Mouse (Mus musculus) embryonic facial prominence, embryonic 11.5 days (tissue): ENCODE measurements around the gene Clcn2. TPM values are rescaled to one million over a fixed set of nuclear protein-coding genes. Genes with fewer than 3 reads are reported as not detected.

Experiments
- ATAC-seq: fragments of 200-750 bp; cut with Nextera tagmentation; replicated peaks from 2 replicates; pipeline ENCODE4 v1.8.0; 2017; ENCODE audit warnings: low read depth; ENCODE audit not compliant: insufficient number of reproducible peaks, low FRiP score, low TSS enrichment
- DNase-seq: peaks from one replicate; pipeline ENCODE4 v3.0.0-alpha.2; 2015; ENCODE audit warnings: low spot score
- H3K27ac ChIP-seq: fragments of 300-500 bp; sonication (generic); replicated peaks from 2 replicates; pipeline ENCODE4 v1.5.1; 2014; ENCODE audit warnings: mild to moderate bottlenecking, low read depth, low read length, control low read depth
- H3K27me3 ChIP-seq: fragments of 300-500 bp; sonication (generic); 2 replicates; pipeline ENCODE4 v1.6.1; 2014; ENCODE audit warnings: mild to moderate bottlenecking, low read length, moderate library complexity, mixed read lengths; ENCODE audit not compliant: control insufficient read depth, insufficient read depth
- H3K36me3 ChIP-seq: fragments of 300-500 bp; sonication (generic); replicated peaks from 2 replicates; pipeline ENCODE4 v1.6.1; 2014; ENCODE audit warnings: low read depth, mild to moderate bottlenecking, low read length, moderate library complexity, mixed read lengths; ENCODE audit not compliant: control insufficient read depth, insufficient read depth
- H3K4me1 ChIP-seq: fragments of 300-500 bp; sonication (generic); 2 replicates; pipeline ENCODE4 v1.6.1; 2014; ENCODE audit warnings: low read length, mixed read lengths; ENCODE audit not compliant: control insufficient read depth, insufficient read depth
- H3K4me2 ChIP-seq: fragments of 300-500 bp; sonication (generic); 2 replicates; pipeline ENCODE4 v1.6.1; 2014; ENCODE audit warnings: low read depth, mild to moderate bottlenecking, control low read depth, low read length, moderate library complexity
- H3K4me3 ChIP-seq: fragments of 300-500 bp; sonication (generic); 2 replicates; pipeline ENCODE4 v1.5.1; 2014; ENCODE audit warnings: low read depth, low read length, control low read depth
- H3K9ac ChIP-seq: fragments of 300-500 bp; sonication (generic); replicated peaks from 2 replicates; pipeline ENCODE4 v1.6.1; 2014; ENCODE audit warnings: mild to moderate bottlenecking, control low read depth, low read length
- H3K9me3 ChIP-seq: fragments of 300-500 bp; sonication (generic); replicated peaks from 2 replicates; pipeline ENCODE4 v1.6.1; 2016; ENCODE audit warnings: mild to moderate bottlenecking, low read length, inconsistent platforms, mixed read lengths; ENCODE audit not compliant: control insufficient read depth
- WGBS: fragments of 180-500 bp; shearing (Covaris S2); extraction: QIAGEN DNeasy Blood & Tissue Kit; methylation state at CpG from one replicate; pipeline ENCODE4 v1.1.7; 2014; 5-methylcytosine and 5-hydroxymethylcytosine counted together
- polyA plus RNA-seq: library from polyadenylated mRNA; unstranded; fragments of >200 nt; fragmentation: Nextera tagmentation; extraction: Ambion mirVana; gene quantifications from 2 replicates; pipeline ENCODE4 v1.2.1, GENCODE M21; 2014

The Clcn2 gene
- polyA plus RNA-seq, 1 experiment from 2014 or later: 13.0 TPM

DNA sequence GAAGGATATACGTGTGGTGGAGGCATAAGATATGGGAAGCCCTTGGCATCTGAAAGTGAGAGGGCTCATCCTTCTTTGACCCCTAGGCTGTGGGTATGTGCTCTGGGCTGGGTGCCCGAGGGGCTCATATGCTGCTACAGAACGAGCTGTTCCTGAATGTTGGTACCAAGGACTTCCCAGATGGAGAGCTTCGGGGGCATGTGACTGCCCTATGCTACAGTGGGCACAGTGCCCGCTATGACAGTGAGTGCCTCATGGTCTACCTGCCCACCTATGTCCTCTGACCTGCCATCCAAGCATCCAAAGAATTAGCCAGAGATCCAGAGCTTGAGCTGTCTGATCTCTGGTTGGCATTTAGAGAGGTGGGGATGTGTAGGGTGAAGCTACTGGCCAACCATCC is 19.3 kb upstream of the Clcn2 start:
- Histone ChIP-seq H3K4me3 (no peak overlapping the region), H3K9ac (no peak overlapping the region), H3K4me1 (peaks cover 5% of the 10 kb centered on the region), H3K4me2 (no peak overlapping the region), H3K36me3 (no peaks in the 10 kb centered on the region), H3K9me3 (no peaks in the 10 kb centered on the region), H3K27ac (no peak overlapping the region), H3K27me3 (peaks cover 24% of the 10 kb centered on the region)
- ATAC-seq (no peak), DNase-seq (no peak)
- WGBS: 89% methylated on average over 5 of the region's 5 CpGs

DNA sequence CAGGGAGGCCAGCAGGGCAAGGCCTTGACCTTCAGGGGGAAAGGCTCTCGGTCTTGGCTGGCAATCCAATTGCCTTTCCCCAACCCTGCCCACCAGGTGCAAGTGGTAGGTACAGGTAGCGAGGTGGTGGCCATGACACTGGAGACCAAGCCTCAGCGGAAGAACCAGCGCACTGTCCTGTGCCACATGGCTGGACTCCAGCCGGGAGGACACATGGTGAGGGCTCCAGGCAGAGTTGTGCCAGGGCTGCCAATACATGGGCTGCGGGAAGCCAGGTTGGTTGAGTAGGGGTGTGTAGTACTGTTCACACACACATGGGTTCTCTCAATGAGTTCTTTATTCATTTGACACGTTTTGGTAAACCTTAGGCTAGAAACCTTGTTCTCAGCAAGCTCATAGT is 18.6 kb upstream of the Clcn2 start:
- H3K36me3 ChIP-seq: no peaks in the 10 kb centered on the region
- no peaks in the 10 kb centered on the region for H3K9me3 ChIP-seq
- no peak overlapping the region for H3K4me2 ChIP-seq
- H3K27me3 ChIP-seq: peaks cover 24% of the 10 kb centered on the region
- no peak overlapping the region for H3K4me3 ChIP-seq
- ATAC-seq: no peak
- peaks cover 5% of the 10 kb centered on the region for H3K4me1 ChIP-seq
- DNase-seq: no peak
- 86% methylated on average over 7 of the region's 7 CpGs for WGBS
- no peak overlapping the region for H3K9ac ChIP-seq
- H3K27ac ChIP-seq: no peak overlapping the region

DNA sequence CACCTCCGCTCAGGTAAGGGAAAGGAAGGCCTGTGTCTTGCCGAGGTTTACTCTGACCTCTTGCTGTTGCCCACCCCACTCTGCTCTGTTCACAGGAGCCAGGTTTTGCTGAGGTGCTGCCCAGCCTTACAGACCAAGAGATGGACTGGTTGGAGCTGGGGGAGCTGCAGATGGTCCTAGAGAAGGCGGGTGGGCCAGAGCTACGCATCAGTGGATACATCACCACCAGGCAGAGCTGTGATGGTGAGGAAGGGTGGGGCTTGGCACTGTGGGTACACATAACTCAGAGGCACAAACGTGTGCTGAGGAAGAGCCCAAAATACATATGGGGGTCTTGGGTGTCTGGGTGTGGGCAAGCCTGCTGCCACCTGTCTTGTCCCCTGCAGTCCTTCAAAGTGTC is 18.1 kb upstream of the Clcn2 start:
- Histone ChIP-seq H3K27me3 (peaks cover 24% of the 10 kb centered on the region), H3K4me2 (no peak overlapping the region), H3K36me3 (no peaks in the 10 kb centered on the region), H3K4me1 (peaks cover 5% of the 10 kb centered on the region), H3K4me3 (no peak overlapping the region), H3K27ac (no peak overlapping the region), H3K9me3 (no peaks in the 10 kb centered on the region), H3K9ac (no peak overlapping the region)
- DNase-seq (no peak), ATAC-seq (no peak)
- 73% methylated on average over 5 of the region's 5 CpGs for WGBS

DNA sequence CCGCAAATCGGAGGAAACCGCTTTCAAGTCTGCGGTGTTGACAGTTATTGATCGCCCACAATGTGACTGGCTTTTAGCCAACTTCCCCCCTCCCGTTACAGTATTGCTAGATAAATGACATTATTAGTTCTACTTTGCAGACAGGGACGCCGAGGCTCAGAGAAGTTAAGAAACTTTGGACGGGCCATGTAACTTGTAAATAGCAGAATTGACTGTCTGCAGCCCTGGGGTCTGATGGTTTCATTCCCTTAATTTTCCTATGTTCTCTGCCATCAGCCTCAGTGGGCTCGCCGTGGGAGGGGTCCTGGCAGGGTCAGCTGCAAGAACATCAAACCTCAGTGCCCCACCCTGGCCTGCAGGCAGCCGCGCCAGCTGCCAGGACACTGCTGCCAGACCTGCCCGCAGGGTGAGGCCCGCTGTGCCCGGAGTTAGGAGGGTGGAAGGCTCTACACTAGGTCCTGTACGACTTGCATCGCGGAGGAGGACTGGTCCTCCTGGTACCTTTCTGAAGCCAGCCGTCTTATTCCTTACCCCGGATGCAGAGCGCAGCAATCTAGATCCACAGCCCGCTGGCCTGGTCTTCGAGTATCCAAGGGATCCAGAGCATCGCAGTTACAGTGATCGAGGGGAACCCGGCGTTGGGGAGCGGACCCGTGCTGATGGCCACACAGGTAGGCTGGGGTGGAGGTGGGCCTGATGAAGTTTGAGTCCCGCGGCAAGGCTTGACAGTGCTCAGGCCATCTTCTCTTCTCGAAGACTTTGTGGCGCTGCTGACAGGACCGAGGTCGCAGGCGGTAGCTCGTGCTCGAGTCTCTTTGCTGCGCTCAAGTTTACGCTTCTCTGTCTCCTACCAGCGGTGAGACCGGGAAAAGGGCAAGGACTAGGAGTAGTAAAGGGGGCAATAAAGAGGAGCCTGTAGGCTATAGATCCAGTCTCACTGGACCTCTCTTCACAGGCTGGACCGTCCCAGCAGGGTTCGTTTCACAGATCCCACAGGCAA is 16.5 kb upstream of the Clcn2 start, which contains the start of gene Thpo:
Thpo (minus strand) TSS at position 781 of the 1,000 bp plus-strand sequence.
- ATAC-seq (no peak), DNase-seq (peak; percentile 52)
- Histone ChIP-seq H3K4me3 (peak within 1 kb of the TSS; percentile 63), H3K36me3 (no peaks in the 10 kb centered on the region), H3K4me2 (peak within 1 kb of the TSS; percentile 99), H3K27me3 (peaks cover 24% of the 10 kb centered on the region), H3K9me3 (no peaks in the 10 kb centered on the region), H3K4me1 (peaks cover 5% of the 10 kb centered on the region), H3K27ac (no peak within 1 kb of the TSS), H3K9ac (peak within 1 kb of the TSS; percentile 75)
- WGBS: 2% methylated on average over 45 of the region's 45 CpGs

DNA sequence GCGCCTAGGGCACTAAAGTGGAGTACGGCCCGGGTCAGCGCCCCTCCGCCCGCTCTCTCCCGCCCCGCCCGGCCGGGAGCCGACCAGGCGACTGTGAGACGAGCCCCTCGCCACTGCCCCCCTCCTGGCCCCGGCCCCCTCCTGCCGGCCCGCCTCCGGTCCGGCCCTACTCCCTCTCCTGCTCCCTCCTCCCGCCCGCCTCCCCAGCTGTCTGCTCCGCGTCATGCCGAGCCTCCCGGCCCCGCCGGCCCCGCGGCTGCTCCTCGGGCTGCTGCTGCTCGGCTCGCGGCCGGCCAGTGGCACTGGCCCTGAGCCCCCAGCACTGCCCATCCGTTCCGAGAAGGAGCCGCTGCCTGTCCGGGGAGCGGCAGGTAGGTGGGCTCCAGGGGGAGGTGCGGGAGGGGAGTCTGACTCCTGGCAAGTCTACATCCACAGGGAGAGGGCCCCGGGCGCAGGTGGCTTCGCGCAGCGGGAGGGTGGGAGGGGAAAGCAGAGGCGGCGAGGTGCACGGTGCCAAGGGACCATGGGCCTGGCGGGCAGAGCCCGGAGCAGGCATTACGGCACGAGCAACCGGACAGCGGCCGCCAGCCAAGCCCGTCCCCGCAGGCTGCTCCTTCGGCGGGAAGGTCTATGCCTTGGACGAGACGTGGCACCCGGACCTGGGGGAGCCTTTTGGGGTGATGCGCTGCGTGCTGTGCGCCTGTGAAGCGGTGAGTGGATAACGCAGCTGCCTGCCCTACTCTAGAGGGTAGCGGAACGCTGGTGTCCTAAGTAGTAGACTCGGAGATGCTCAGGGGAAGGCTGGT is 15.6 kb upstream of the Clcn2 start, which contains the start of gene Chrd:
Chrd (plus strand) TSS at position 203 of the 806 bp plus-strand sequence.
- DNase-seq (peak; percentile 73), ATAC-seq (peak; percentile 73)
- no peaks in the 10 kb centered on the region for H3K9me3 ChIP-seq
- H3K36me3 ChIP-seq: no peaks in the 10 kb centered on the region
- peak within 1 kb of the TSS; percentile 63 for H3K4me3 ChIP-seq
- H3K27me3 ChIP-seq: peaks cover 24% of the 10 kb centered on the region
- peak within 1 kb of the TSS; percentile 75 for H3K9ac ChIP-seq
- peak within 1 kb of the TSS; percentile 48 for H3K27ac ChIP-seq
- peak within 1 kb of the TSS; percentile 99 for H3K4me2 ChIP-seq
- WGBS: under 1% methylated on average over 53 of the region's 70 CpGs
- peaks cover 5% of the 10 kb centered on the region for H3K4me1 ChIP-seq

DNA sequence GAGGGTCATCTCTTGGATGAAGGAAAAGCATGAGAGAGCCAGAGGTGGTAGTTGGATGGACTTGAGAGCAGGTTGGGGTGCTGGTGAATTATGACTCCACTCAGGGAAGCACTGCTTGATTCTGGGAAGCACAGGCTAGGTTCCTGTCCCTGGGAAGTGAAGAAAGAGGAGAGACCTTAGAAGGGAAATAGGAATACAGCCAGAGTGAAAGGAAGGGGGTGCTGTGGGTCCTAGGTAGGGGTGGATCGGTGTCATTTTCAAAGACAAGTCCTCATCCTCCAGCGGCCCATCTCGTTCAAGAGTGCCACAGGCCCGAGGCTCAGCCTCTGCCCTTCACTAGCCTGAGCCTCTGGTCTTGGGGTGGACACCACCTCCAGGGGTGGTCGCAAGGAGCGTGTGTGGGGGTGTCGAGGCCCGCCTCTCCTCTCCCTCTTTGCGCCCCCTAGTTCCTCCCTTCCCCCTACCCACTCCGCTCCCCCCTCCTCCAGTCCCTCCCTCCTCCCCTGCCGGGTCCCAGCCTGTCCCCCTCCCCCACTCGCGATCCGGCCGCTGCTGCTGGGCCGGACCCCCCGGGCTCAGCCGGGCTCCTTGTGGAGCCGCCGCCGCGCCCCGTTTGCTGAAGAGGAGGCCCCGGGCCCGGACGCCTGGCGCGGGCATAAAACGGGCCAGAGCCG is 14.8 kb upstream of the Clcn2 start:
- ATAC-seq (peak; percentile 31), DNase-seq (peak; percentile 56)
- peak overlapping the region; percentile 48; the same call in 1 of the 2 replicates for H3K27ac ChIP-seq
- peak overlapping the region; percentile 63 for H3K4me3 ChIP-seq
- peak overlapping the region; percentile 75 for H3K9ac ChIP-seq
- H3K4me2 ChIP-seq: peak overlapping the region; percentile 99
- no peaks in the 10 kb centered on the region for H3K9me3 ChIP-seq
- peaks cover 24% of the 10 kb centered on the region for H3K27me3 ChIP-seq
- H3K36me3 ChIP-seq: no peaks in the 10 kb centered on the region
- peaks cover 5% of the 10 kb centered on the region for H3K4me1 ChIP-seq
- under 1% methylated on average over 18 of the region's 30 CpGs for WGBS

DNA sequence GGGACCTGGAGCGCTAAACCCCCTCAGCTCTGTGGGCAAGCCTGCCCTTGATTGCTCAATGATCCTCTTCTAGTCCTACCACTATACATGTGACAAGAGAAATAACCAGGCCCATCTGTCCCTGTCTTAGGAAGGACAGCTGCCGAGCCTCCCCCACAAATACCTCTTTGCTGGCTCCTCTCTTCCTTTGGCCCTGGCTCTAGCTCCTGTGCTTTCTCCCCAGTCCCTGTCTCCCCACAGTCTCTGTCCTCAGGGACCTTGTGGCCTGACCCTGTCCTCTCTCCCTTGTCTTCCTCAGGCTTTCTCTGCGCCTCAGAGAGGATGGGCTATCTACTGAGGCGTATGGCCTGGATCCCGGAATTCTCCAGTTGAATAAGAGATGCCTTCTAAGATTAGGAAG is 14.1 kb upstream of the Clcn2 start:
- no peak overlapping the region for H3K9ac ChIP-seq
- no peak for ATAC-seq
- H3K9me3 ChIP-seq: no peaks in the 10 kb centered on the region
- H3K4me1 ChIP-seq: peaks cover 5% of the 10 kb centered on the region
- no peaks in the 10 kb centered on the region for H3K36me3 ChIP-seq
- H3K4me2 ChIP-seq: no peak overlapping the region
- DNase-seq: no peak
- no peak overlapping the region for H3K4me3 ChIP-seq
- 71% methylated on average over 5 of the region's 5 CpGs for WGBS
- no peak overlapping the region for H3K27ac ChIP-seq
- H3K27me3 ChIP-seq: peaks cover 24% of the 10 kb centered on the region
